Mouse (Mus musculus) layer of hippocampus, postnatal 25 days (tissue): ENCODE measurements at regions not wholly inside any gene's neighbourhood (a gene's known extent, or its start where the extent isn't known, plus 50 kb on each side); places are given as distances from the start of the nearest gene placed in this dataset.

Experiments
- DNase-seq, 2 experiments: peaks; one replicate each; pipeline ENCODE4 v3.0.0; 2022; ENCODE audit warnings: mixed read lengths in 2 of 2, low spot score in 1 of 2; ENCODE audit errors: extremely low spot score in 1 of 2

GRCm38 (mm10) chr17:81189996-81190395 is 125.1 kb upstream of the Thumpd2 start:
- peak in 1 of 2 experiments; percentile 55 for DNase-seq

- DNase-seq, result no peak
Measured at GRCm38 (mm10) chr17:81185685-81186084, 120.8 kb upstream of the Thumpd2 start.

- no peak for DNase-seq
Measured at GRCm38 (mm10) chr17:81180813-81181424, 116.0 kb upstream of the Thumpd2 start.

- no peak for DNase-seq
Measured at GRCm38 (mm10) chr17:81176306-81176705, 111.4 kb upstream of the Thumpd2 start.

GRCm38 (mm10) chr17:81175877-81176276 is 111.0 kb upstream of the Thumpd2 start:
- DNase-seq, result no peak

- DNase-seq, result no peak
Measured at GRCm38 (mm10) chr17:81172943-81173342, 108.1 kb upstream of the Thumpd2 start.

- DNase-seq, result no peak
Measured at GRCm38 (mm10) chr17:81169118-81169517, 104.2 kb upstream of the Thumpd2 start.

- DNase-seq, result peak in 1 of 2 experiments; percentile 10
Measured at GRCm38 (mm10) chr17:81150730-81151129, 85.8 kb upstream of the Thumpd2 start.

- DNase-seq, result no peak
Measured at GRCm38 (mm10) chr17:81134702-81135101, 69.8 kb upstream of the Thumpd2 start.

GRCm38 (mm10) chr17:81133227-81133626 is 68.3 kb upstream of the Thumpd2 start:
- DNase-seq, result peak in 1 of 2 experiments; percentile 32
